Mouse (Mus musculus): ENCODE results near the gene Gm20388.

- no peak for TF ChIP-seq CTCF (IDR thresholded peaks at IDR 0.05; ENCODE audit: extremely low read depth, insufficient read depth, low read length)
- no peak for TF ChIP-seq POLR2A (IDR thresholded peaks at IDR 0.05; ENCODE audit: extremely low read depth, insufficient read depth, low read length)
Observed at GRCm38 (mm10) chr8:122252366-122252765, 2341.7 kb downstream of the Gm20388 start.

Data from cortical plate, adult 2 months (tissue).